Mouse (Mus musculus) cerebellum, adult 2 months (tissue): ENCODE data around the gene Gm9958.

Experiments
- CTCF ChIP-seq: fragments of 200-500 bp; IDR thresholded peaks from 2 replicates; pipeline ENCODE4 v1.5.1; 2011; ENCODE audit warnings: low read depth, mild to moderate bottlenecking, control low read depth, low read length, moderate library complexity, borderline replicate concordance; ENCODE audit not compliant: insufficient read depth
- POLR2A ChIP-seq: fragments of 200-500 bp; IDR thresholded peaks from 2 replicates; pipeline ENCODE4 v1.6.1; 2011; ENCODE audit warnings: low read length, control low read depth, borderline replicate concordance; ENCODE audit not compliant: insufficient read depth

- TF ChIP-seq POLR2A (no peak), CTCF (no peak)
Measured at GRCm38 (mm10) chr5:90370401-90370800, 3.4 kb downstream of the Gm9958 start.
